Mouse (Mus musculus) myocyte (in vitro differentiated cells): ENCODE data around the gene Il27. TPM values are rescaled to one million over a fixed set of nuclear protein-coding genes. Genes with fewer than 3 reads are reported as not detected.
A peak's percentile ranks its signal among the peaks of the same experiment; 100 is the strongest.

Source experiments
- H3K27me3 ChIP-seq: one replicate; pipeline ENCODE4 v1.6.1; 2011; ENCODE audit not compliant: control insufficient read depth, insufficient read depth, insufficient read length
- H3K36me3 ChIP-seq: one replicate; pipeline ENCODE4 v1.6.1; 2011; ENCODE audit not compliant: control insufficient read depth, insufficient read depth
- H3K4me2 ChIP-seq: one replicate; pipeline ENCODE4 v1.6.1; 2011; ENCODE audit warnings: low read depth, control low read depth
- H3K4me3 ChIP-seq: one replicate; pipeline ENCODE4 v1.5.1; 2011; ENCODE audit warnings: mild to moderate bottlenecking, control low read depth, moderate library complexity
- H3K79me2 ChIP-seq: one replicate; pipeline ENCODE4 v1.6.1; 2011; ENCODE audit not compliant: control insufficient read depth, insufficient read depth
- H3ac ChIP-seq: one replicate; pipeline ENCODE4 v1.6.1; 2011; ENCODE audit not compliant: control insufficient read depth, insufficient read length
- CEBPB ChIP-seq: IDR thresholded peaks from 2 replicates; pipeline ENCODE4 v1.6.1; 2011; ENCODE audit warnings: mild to moderate bottlenecking, moderate library complexity; ENCODE audit not compliant: poor library complexity, insufficient read depth, severe bottlenecking
- E2F4 ChIP-seq: IDR thresholded peaks from one replicate; pipeline ENCODE4 v1.6.1; 2011; ENCODE audit warnings: mild to moderate bottlenecking, control low read depth, moderate library complexity; ENCODE audit not compliant: insufficient read depth
- MAX ChIP-seq: IDR thresholded peaks from one replicate; pipeline ENCODE4 v1.6.1; 2011; ENCODE audit warnings: low read depth, mild to moderate bottlenecking, control low read depth
- MYOD1 ChIP-seq, 3 experiments: IDR thresholded peaks; one replicate each; pipeline ENCODE4 v1.6.1; 2011; ENCODE audit warnings: control low read depth in 2 of 3, low read depth in 2 of 3, mild to moderate bottlenecking in 2 of 3, moderate library complexity in 1 of 3; ENCODE audit not compliant: insufficient read length in 2 of 3, control insufficient read depth in 1 of 3
- MYOG ChIP-seq, 3 experiments: IDR thresholded peaks; one replicate each; pipeline ENCODE4 v1.6.1; 2011; ENCODE audit warnings: control low read depth in 2 of 3, low read depth in 2 of 3, mild to moderate bottlenecking in 2 of 3; ENCODE audit not compliant: insufficient read length in 2 of 3, control insufficient read depth in 1 of 3, insufficient read depth in 1 of 3
- POLR2A ChIP-seq: IDR thresholded peaks from one replicate; pipeline ENCODE4 v1.6.1; 2011; ENCODE audit warnings: low read depth, mild to moderate bottlenecking, control low read depth, moderate library complexity; ENCODE audit not compliant: insufficient read length
- POLR2AphosphoS2 ChIP-seq: IDR thresholded peaks from one replicate; pipeline ENCODE4 v1.6.1; 2011; ENCODE audit warnings: low read depth, control low read depth; ENCODE audit not compliant: insufficient read length
- REST ChIP-seq: IDR thresholded peaks from one replicate; pipeline ENCODE4 v1.6.1; 2011; ENCODE audit warnings: mild to moderate bottlenecking, control low read depth, moderate library complexity; ENCODE audit not compliant: insufficient read depth, insufficient read length
- SRF ChIP-seq: IDR thresholded peaks from one replicate; pipeline ENCODE4 v1.6.1; 2011; ENCODE audit warnings: low read depth; ENCODE audit not compliant: control insufficient read depth, insufficient read length
- TCF12 ChIP-seq: IDR thresholded peaks from one replicate; pipeline ENCODE4 v1.6.1; 2011; ENCODE audit warnings: mild to moderate bottlenecking, control low read depth; ENCODE audit not compliant: poor library complexity, insufficient read depth, severe bottlenecking
- TCF3 ChIP-seq: IDR thresholded peaks from one replicate; pipeline ENCODE4 v1.6.1; 2011; ENCODE audit warnings: low read depth, control low read depth; ENCODE audit not compliant: insufficient read length
- USF1 ChIP-seq: IDR thresholded peaks from one replicate; pipeline ENCODE4 v1.6.1; 2011; ENCODE audit warnings: low read depth, mild to moderate bottlenecking, control low read depth, moderate library complexity
- polyA plus RNA-seq: library from polyadenylated mRNA; unstranded; fragments of >200 nt; fragmentation: generic; extraction: Trizol; gene quantifications from one replicate; pipeline ENCODE4 v1.2.1, GENCODE M21; 2012; ENCODE audit warnings: missing spikeins

Gene Il27
- polyA plus RNA-seq, 1 experiment = not detected

GRCm38 (mm10) chr7:126635375-126635774 is 40.6 kb upstream of the Il27 start:
- Histone ChIP-seq H3K79me2 (no peaks in the 10 kb centered on the region), H3ac (no peak overlapping the region), H3K4me3 (no peak overlapping the region), H3K27me3 (no peaks in the 10 kb centered on the region), H3K4me2 (no peak overlapping the region), H3K36me3 (no peaks in the 10 kb centered on the region)
- TF ChIP-seq MYOD1 (IDR thresholded peaks at IDR 0.05; ENCODE audit: control insufficient read depth in 1 of 3, insufficient read length in 2 of 3, low read depth in 2 of 3) = no peak
- no peak for TF ChIP-seq SRF
- no peak for TF ChIP-seq POLR2AphosphoS2
- no peak for TF ChIP-seq MAX
- no peak for TF ChIP-seq MYOG (IDR thresholded peaks at IDR 0.05; ENCODE audit: control insufficient read depth in 1 of 3, insufficient read depth in 1 of 3, insufficient read length in 2 of 3, low read depth in 2 of 3)
- TF ChIP-seq REST = no peak
- no peak for TF ChIP-seq TCF3
- no peak for TF ChIP-seq E2F4
- no peak for TF ChIP-seq TCF12
- no peak for TF ChIP-seq POLR2A
- no peak for TF ChIP-seq CEBPB
- TF ChIP-seq USF1 = no peak

- H3K4me3 ChIP-seq = no peak overlapping the region
Observed at GRCm38 (mm10) chr7:126632478-126632877, 37.7 kb upstream of the Il27 start.

DNA sequence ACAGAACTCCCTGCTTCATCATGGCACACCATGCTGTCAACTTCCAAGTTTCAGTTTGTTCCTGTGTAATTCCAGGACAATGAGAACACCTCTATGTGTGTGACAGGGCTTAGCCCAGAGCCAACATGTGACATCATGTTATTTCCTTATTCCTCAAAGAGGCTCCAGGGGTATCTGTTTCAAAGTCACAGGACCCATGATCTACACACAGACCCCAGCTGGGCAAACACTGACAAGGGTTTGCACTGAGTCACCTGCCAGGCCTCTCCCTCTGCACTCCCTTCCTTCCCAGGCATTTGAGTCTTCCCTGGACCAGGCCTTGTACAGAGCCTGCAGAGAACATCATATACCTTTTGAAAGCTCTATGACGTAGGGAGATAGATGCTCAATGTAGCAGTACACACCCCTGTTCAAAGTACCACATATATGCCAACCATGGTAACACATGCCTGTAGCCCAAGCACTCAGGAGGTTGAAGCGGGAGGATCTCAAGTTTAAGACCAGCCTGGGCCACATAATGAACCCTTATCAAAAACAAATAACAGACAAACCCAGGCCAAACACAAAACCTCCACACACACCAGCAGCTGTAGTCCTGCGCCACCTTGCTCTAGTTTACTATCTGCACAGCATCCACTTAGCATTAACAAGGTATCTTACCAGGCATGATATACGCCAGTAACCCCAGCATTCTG is 36.2 kb upstream of the Il27 start, which contains the start of gene Nupr1:
TSS of gene Nupr1 (minus strand) at position 38 of the 695 bp plus-strand sequence.
- no peak within 1 kb of the TSS for H3K4me2 ChIP-seq
- no peaks in the 10 kb centered on the region for H3K27me3 ChIP-seq
- no peak within 1 kb of the TSS for H3ac ChIP-seq
- H3K79me2 ChIP-seq = no peaks in the 10 kb centered on the region
- no peaks in the 10 kb centered on the region for H3K36me3 ChIP-seq
- H3K4me3 ChIP-seq = no peak within 1 kb of the TSS
- TF ChIP-seq MYOG (IDR thresholded peaks at IDR 0.05; ENCODE audit: control insufficient read depth in 1 of 3, insufficient read depth in 1 of 3, insufficient read length in 2 of 3, low read depth in 2 of 3) (no peak), SRF (no peak), USF1 (no peak), TCF12 (no peak)

More at GRCm38 (mm10) chr7:126632478-126632877, 37.7 kb upstream of the Il27 start:
- TF ChIP-seq POLR2AphosphoS2 = no peak
- Histone ChIP-seq H3K27me3 (no peaks in the 10 kb centered on the region), H3K36me3 (no peaks in the 10 kb centered on the region), H3ac (no peak overlapping the region), H3K79me2 (no peaks in the 10 kb centered on the region), H3K4me2 (no peak overlapping the region)

DNA sequence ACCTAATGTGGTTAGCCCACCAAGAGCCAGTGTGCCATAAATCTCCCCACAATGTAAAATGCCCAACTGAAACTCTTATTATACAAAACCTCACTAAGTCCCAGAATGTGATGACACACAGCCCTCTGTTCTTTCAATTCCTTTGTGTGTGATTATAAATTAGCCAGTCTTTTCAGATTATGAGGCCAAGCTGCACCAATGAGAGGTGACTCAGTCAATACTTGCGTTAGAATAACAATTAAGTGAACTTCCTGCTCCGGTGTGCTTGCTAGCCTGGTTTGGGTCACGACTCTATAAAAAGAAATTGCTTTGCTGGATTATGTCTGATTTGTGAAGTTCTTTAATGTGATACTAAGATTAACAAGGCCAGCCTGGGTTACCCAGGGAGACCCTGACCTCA is 35.2 kb upstream of the Il27 start:
- no peaks in the 10 kb centered on the region for H3K27me3 ChIP-seq
- TF ChIP-seq POLR2A (no peak), POLR2AphosphoS2 (no peak), SRF (no peak), CEBPB (no peak), MYOG (IDR thresholded peaks at IDR 0.05; ENCODE audit: control insufficient read depth in 1 of 3, insufficient read depth in 1 of 3, insufficient read length in 2 of 3, low read depth in 2 of 3) (no peak), REST (no peak), MYOD1 (IDR thresholded peaks at IDR 0.05; ENCODE audit: control insufficient read depth in 1 of 3, insufficient read length in 2 of 3, low read depth in 2 of 3) (no peak), E2F4 (no peak)

DNA sequence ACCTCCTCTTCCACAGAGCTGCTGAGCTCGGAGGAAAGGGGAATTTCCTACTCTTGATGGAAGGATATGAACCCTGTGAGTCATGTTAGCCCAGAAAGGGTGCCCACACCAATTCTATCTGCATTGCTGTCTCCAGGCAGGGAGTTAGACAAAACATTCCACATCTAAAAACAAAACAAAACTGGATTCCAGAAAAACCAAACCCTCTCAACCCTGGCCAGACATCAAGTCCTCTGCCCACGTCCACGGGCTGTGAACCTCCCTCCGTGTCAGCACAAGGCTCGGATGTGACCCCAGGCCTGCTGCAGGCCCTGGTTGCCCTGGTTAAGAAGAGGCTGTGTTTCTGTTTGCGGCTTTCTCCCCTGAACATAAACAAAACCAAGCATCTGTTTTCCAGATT is 33.4 kb upstream of the Il27 start:
- TF ChIP-seq REST = no peak
- no peak for TF ChIP-seq SRF
- peaks cover 21% of the 10 kb centered on the region for H3K79me2 ChIP-seq
- peaks cover 10% of the 10 kb centered on the region for H3K36me3 ChIP-seq
- H3K27me3 ChIP-seq = no peaks in the 10 kb centered on the region
- H3ac ChIP-seq = no peak overlapping the region
- no peak overlapping the region for H3K4me3 ChIP-seq
- peak overlapping the region; percentile 64 for H3K4me2 ChIP-seq

More for the DNA sequence above, 35.2 kb upstream of the Il27 start:
- Histone ChIP-seq H3ac (no peak overlapping the region), H3K4me3 (no peak overlapping the region), H3K36me3 (no peaks in the 10 kb centered on the region), H3K79me2 (peaks cover 3% of the 10 kb centered on the region), H3K4me2 (no peak overlapping the region)
